Mouse (Mus musculus) urinary bladder, postnatal 25 days (tissue): ENCODE measurements around the gene Armh4.

Experiments used
- DNase-seq: peaks from one replicate; pipeline ENCODE4 v3.0.0; 2022; ENCODE audit warnings: low spot score

Gene Armh4

DNA sequence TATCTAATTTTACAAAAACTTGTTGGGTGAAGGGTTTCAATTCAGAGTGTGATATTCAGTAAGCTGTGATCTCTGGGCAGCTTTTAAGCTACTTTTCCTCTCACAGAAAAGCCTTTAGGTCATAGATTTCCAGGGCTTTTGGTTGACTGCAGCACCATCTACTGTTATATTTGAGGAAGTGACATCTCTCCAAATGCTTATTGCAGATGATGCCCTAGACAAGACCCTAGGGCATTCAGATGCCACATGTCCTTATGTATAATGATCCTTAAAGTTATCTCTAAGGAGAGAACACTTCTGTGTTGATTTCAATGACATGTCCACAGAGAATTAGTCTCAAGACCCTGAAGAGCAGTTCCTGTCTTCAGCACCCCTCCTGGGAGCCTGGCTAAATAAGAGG is 49.2 kb downstream of the Armh4 start:
- no peak for DNase-seq

DNA sequence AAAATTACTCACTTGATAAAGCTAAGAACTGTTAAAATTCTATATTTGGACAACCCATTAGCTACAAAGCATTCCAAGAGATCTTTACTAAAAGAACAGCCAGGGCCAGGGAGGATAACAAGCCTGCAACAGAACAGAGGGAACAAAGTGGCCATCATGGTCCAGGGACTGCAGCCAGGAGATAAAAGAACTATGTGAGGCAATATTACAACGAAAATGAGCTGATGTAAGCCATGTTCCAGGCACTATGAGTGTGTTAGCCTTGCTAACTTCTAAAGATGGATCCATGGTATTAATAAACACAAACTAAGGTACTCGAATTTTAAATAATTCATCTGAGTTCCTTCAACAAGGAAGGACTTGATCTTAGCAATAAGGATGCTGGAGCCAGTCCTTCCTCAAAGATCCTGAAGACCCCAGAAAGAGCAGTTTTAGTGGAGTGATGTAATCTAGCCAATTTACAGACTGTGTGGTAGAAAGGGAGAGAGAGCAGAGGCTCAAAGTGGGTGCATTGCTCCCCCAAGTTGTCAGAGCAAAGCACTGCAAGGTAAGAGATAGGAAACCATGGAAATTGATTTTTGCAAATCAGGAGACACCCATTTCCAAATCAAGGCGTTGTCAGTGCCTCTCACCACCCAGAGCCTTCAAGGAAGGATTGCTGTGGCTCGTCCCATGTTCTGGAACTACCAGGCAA is 59.7 kb downstream of the Armh4 start:
- DNase-seq, result no peak

DNA sequence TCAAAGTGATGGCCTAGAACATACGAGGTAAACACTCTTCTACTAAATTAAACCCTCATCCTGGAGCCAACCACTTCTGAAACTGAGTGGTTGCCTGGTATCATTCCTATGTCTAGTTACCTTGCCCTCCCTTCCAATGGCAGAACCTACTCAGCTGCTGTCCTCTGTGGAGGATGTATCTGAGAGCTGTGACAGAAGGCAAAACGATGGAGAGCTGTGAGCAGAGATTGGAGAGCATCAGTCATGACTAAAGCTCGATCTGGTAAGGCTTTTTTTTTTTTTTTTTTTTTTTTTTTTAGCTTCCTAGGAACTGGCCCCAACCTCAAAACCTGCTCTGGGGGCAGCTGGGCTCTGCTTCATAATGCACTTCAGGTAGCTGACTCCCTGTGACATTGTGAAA is 60.4 kb downstream of the Armh4 start:
- DNase-seq, result no peak

DNA sequence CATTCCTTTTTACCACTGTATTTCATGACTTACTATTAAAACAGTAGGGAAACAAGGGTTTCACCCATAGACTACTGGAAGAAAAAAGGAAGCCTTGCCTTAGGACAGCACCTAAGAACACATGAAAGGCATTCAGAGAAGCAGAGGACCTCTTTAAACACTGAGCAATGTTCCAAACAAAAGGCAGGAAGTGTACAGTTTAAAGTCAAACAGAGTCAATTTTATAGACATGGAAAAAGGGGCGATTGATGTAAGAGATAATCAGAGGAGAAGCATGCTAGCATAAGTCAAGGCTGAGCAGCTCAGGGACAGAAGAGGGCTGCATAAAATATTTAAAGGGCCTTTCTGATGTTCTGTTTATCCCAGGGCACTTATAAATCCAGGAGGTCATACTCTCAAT is 61.9 kb downstream of the Armh4 start:
- no peak for DNase-seq

DNA sequence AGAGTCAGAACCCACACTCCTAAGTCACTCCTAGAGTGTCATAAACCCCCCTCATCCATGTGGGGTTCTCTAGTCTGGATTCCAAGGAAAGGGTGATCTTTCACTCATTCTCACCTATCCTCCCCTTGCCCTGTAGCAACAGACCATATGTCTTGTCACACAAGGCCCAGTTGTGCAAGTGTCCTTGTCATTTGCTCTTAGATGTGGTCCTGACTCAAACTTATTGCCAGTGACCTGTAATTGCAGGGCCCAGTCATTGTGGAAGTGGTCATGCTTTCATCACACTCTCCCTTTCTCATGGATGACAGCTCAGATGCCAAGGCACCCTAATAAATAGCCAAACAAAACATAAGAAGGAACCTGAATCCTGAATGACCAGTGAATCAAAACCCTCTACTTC is 63.5 kb downstream of the Armh4 start:
- DNase-seq, result no peak

DNA sequence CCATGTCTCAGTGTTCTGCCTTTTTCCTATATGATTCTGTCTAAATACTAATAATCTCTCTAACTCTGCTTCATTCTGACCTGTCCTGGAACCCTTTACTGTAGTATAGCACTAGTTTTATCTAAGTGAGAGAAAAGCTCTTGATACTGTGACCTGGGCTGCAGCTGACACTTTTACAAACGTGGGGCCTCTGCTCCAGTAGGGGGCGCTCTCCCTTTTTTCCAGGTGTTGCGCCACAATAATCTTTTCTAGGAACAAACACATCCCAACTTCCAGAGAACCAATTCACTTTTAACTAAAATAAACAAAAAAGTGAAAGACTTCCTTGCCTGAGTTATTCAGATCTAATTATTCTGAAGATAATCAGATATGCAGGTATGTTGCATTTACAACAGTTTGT is 72.2 kb downstream of the Armh4 start:
- no peak for DNase-seq

DNA sequence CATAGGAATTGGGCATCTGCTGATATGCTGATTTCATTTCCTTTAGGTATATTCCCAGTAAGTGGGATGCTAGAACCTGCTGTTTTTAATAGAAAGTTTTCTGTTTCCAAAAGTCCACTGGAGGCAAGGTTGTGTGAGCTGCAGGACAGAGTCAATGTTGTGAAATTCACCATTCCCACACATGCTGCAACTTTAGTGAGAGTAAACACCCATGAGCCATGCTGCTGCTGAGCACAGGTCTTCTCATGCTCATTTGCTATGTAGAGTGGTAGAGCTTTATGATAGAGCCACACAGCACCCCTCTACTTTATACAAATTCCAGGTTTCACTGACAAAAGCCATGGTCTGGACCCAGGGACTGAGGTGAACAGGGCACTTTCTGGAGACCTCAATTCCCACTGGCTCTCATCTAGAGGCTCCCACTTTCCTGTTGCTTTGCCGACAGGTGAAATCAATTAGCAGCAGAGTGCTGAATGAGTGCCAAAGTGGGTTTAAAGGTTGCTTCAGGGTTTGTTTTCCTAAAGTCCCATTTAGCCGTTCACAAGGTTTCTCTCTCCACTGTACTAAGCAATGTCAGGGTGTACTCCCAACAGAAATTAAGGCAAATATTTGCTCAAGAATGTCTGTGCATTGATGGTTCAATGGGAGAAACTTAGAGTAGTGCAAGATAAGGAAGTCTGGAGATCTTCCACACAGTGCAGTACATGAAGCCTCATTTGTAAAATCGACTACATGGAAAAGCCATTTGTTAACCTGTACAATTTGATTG is 79.6 kb downstream of the Armh4 start:
- DNase-seq, result no peak

DNA sequence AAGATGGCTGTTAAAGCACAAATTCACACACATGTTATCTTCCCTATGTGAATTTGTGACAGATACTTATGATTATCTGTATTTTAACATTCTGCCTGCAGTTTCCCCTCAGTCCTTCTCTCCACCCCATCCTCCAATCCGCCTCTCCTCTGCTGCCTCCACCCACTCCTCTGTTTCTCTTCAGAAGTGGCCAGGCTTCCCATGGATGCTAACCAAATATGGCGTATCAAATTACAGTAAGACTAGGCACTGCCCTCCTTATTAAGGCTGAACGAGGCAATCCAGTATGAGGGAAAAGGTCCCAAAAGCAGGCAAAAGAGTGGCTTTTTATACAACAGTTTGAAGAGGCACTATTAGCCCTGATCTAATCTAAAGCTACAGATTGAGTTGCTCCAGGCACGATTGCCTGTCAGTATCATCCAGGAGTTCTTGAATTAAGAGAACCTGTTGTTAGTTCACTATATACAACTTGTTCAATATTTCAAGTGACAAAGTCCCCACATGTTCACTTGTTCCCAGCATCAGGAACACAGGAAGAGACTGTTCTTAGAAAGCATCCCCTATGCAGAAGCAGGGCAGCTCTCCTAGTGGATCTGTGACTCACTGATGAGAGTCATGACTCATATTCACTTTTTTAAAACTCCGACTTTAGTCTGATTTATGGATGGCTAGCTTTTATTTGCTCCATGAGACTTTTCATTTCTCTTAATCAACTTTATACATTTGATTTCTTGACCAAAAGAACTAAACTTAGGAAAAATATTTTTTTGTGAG is 103.5 kb downstream of the Armh4 start:
- DNase-seq, result no peak

DNA sequence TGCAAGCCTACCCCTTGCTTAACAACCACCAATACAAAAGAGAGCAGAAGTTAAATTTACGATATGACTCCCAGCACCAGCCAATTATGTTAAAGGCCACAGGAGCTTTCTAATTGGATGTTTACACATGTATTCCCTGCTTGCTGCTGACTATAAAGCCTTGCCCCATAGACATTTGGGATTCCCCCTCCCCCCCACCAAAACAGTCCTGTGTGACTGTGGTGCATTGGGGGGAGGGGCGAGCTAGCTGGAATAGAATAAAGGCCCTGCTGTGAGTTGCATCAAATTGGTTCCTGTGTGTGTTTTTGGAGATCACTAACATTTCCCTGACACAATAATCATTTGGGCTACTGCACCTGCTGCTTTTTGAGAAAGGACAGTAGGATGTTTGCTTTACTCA is 106.6 kb downstream of the Armh4 start:
- DNase-seq, result no peak

DNA sequence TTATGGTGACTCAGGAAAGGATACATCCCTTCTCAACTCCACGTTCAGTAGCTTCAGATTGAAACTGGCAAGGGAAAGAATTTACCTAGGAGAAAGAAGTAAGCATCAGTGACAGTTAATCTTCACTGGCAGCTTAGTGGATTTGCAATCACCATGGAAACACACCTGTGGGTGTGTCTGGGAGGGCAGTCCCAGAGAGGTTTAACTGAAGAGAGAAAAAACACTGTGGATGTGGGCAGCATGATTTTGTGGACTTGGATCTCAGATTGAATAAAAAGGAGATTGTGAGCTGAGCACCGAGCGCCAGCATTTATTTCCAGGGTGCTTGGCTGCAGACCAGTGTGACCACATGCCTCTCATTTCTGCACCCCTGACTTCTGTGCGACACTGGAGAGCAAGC is 122.7 kb downstream of the Armh4 start:
- no peak for DNase-seq

DNA sequence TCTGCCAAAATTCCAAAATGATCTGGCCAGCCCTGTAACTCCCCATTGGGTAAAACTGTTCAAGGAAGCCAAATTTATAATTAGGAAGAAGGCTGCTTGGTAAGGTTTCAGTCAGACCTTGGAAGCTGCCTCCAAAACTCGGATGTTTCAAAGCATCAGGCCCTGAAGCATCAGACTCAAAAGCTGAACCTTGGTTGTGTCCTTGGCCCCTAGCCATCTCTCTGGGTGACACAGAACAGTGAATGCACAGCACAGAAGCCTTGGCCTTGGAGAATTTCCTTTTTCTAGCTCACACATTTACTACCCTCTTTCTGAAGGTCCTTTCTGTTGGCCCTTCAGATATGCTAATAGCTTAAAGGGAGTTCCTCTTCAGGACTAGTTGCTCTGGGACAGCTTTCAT is 134.0 kb downstream of the Armh4 start:
- DNase-seq, result no peak

DNA sequence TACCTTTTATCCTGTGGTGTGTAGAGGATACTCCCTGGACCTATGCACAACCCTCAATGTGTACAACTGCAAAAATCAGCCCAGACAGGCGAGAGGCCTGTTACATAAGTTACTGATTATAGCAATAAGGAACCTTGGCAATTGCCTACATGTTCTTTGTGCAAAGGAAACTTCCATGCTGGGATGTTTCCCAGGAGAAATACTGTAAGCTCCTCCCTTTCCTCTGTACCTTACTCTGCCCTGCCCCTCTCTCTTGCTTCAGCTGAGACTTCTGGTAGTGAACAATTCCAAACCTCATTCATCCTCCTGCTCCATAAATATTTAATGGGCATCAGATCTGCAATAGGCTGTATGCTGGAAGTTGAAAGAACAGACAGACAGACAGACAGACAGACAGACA is 145.8 kb downstream of the Armh4 start:
- no peak for DNase-seq

DNA sequence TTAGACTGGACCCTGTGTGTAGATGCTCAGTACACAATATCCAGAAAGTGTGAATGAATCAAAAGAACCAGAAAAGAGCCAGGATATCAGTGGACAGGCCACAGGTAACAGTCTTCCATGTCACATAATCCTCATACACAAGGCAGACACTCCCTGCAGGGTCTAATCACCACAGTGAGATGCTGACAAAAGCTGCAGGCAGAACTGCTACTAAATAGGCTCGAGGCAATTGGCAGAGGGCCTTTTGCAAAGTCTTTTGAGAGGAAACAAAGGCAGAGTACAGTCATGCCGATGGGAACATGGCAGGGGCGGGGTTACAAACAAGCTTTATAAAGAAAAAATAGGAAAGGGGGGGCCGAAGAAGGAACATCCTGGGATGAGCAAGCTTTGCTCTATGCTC is 157.1 kb downstream of the Armh4 start:
- no peak for DNase-seq
